Comparison of ENCODE assay signal across 11 mouse cellular contexts in genomic region chr2:173608020-173608958, GRCm38 (mm10). TPM values are rescaled to one million over a fixed set of nuclear protein-coding genes. Genes with fewer than 3 reads are reported as not detected.
A peak's percentile ranks its signal among the peaks of the same experiment; 100 is the strongest.
DNase-seq lines count a peak whose midpoint lies in the region; ATAC-seq lines count a peak whose summit lies in the region.
"Had no signal": no experiment of that assay in that cellular context is flagged by ENCODE, and none has a peak within 500 bp of the region (broad histone marks: within the 10 kb centered on the region; RNA-seq: fewer than 3 reads in every experiment).

No protein-coding gene starts in this region.

- ATAC-seq in hindbrain, embryonic 16.5 days: peak; percentile 81
- ATAC-seq in hindbrain, embryonic 12.5 days (ENCODE audit: low FRiP score): no peak
- peak; percentile 89 for ATAC-seq in heart, embryonic 15.5 days (replicated peaks; ENCODE audit: insufficient number of reproducible peaks, insufficient read depth, low FRiP score, low read depth)
- no peak for ATAC-seq in erythroid progenitor cell, adult 5-6 weeks (replicated peaks; ENCODE audit: low FRiP score, poor library complexity, severe bottlenecking)
- no peak; the same call in 1 of the 2 replicates for ATAC-seq in liver, embryonic 12.5 days

- WGBS in hindbrain, embryonic 16.5 days: 70% methylated on average over 10 of the region's 10 CpGs
- 77% methylated on average over 10 of the region's 10 CpGs for WGBS in hindbrain, embryonic 12.5 days
- WGBS in heart, embryonic 15.5 days: 58% methylated on average over 9 of the region's 10 CpGs
- 84% methylated on average over 10 of the region's 10 CpGs for WGBS in liver, embryonic 12.5 days (ENCODE audit: insufficient replicate concordance)

- peaks cover 7% of the 10 kb centered on the region for H3K4me1 ChIP-seq in hindbrain, embryonic 16.5 days (ENCODE audit: control insufficient read depth, insufficient read depth, low read depth, low read length)
- peaks cover 34% of the 10 kb centered on the region for H3K4me1 ChIP-seq in hindbrain, embryonic 12.5 days
- H3K4me1 ChIP-seq in heart, embryonic 15.5 days (replicated peaks): peaks cover 16% of the 10 kb centered on the region
- 0 out of 2 replicates have a peak, but pooled peaks cover under 1% of the 10 kb centered on the region for H3K4me1 ChIP-seq in liver, embryonic 12.5 days

- H3K27ac ChIP-seq in hindbrain, embryonic 16.5 days (ENCODE audit: low read depth, low read length): no peak overlapping the region
- no peak overlapping the region for H3K27ac ChIP-seq in hindbrain, embryonic 12.5 days
- H3K27ac ChIP-seq in heart, embryonic 15.5 days: peak overlapping the region; percentile 71
- H3K27ac ChIP-seq in liver, embryonic 12.5 days: no peak overlapping the region

- no peak overlapping the region for H3K4me3 ChIP-seq in hindbrain, embryonic 16.5 days (ENCODE audit: low read length)
- H3K4me3 ChIP-seq in hindbrain, embryonic 12.5 days: no peak overlapping the region
- no peak overlapping the region for H3K4me3 ChIP-seq in heart, embryonic 15.5 days
- H3K4me3 ChIP-seq in liver, embryonic 12.5 days: no peak overlapping the region

- DNase-seq in adrenal gland, postnatal 25 days: peak; percentile 53
- DNase-seq in lung, postnatal 14 days: peak; percentile 75
- DNase-seq in kidney, adult 9 months: no peak
- DNase-seq: thymus, adult 2 months had no signal

- no peaks in the 10 kb centered on the region for H3K9me3 ChIP-seq in hindbrain, embryonic 16.5 days (ENCODE audit: control insufficient read depth, low read length)
- H3K9me3 ChIP-seq in hindbrain, embryonic 12.5 days (replicated peaks): no peaks in the 10 kb centered on the region
- no peaks in the 10 kb centered on the region for H3K9me3 ChIP-seq in heart, embryonic 15.5 days (replicated peaks)
- H3K9me3 ChIP-seq in liver, embryonic 12.5 days (replicated peaks): no peaks in the 10 kb centered on the region

- H3K4me2 ChIP-seq in hindbrain, embryonic 16.5 days (ENCODE audit: low read length): no peak overlapping the region
- no peak overlapping the region for H3K4me2 ChIP-seq in hindbrain, embryonic 12.5 days (replicated peaks)
- no peak overlapping the region for H3K4me2 ChIP-seq in heart, embryonic 15.5 days
- H3K4me2 ChIP-seq in liver, embryonic 12.5 days: no peak overlapping the region

- H3K36me3 ChIP-seq in hindbrain, embryonic 16.5 days (ENCODE audit: control insufficient read depth, insufficient read depth, low read length): no peaks in the 10 kb centered on the region
- H3K36me3 ChIP-seq in hindbrain, embryonic 12.5 days: peaks cover 3% of the 10 kb centered on the region; the same call in 1 of the 2 replicates
- H3K36me3 ChIP-seq in heart, embryonic 15.5 days: 0 out of 2 replicates have a peak, but pooled peaks cover 4% of the 10 kb centered on the region
- peaks cover 16% of the 10 kb centered on the region for H3K36me3 ChIP-seq in liver, embryonic 12.5 days

- no peak overlapping the region for H3K9ac ChIP-seq in hindbrain, embryonic 16.5 days (ENCODE audit: low read depth, low read length)
- H3K9ac ChIP-seq in hindbrain, embryonic 12.5 days: no peak overlapping the region
- no peak overlapping the region for H3K9ac ChIP-seq in heart, embryonic 15.5 days
- no peak overlapping the region for H3K9ac ChIP-seq in liver, embryonic 12.5 days

- H3K27me3 ChIP-seq in hindbrain, embryonic 16.5 days (replicated peaks; ENCODE audit: control insufficient read depth, insufficient read depth, low read length): no peaks in the 10 kb centered on the region
- H3K27me3 ChIP-seq in hindbrain, embryonic 12.5 days: no peaks in the 10 kb centered on the region
- no peaks in the 10 kb centered on the region for H3K27me3 ChIP-seq in heart, embryonic 15.5 days
- H3K27me3 ChIP-seq in liver, embryonic 12.5 days (replicated peaks): no peaks in the 10 kb centered on the region

RNA-seq across cellular contexts. Expression of gene Ankrd60, which starts 30.1 kb away (rescaled TPM):
- polyA plus RNA-seq in hindbrain, embryonic 16.5 days (2015; fragmentation: Nextera tagmentation; extraction: Ambion mirVana): not detected in 2 replicates
- polyA plus RNA-seq in hindbrain, embryonic 12.5 days (2016; fragmentation: Nextera tagmentation; extraction: Ambion mirVana): not detected in 2 replicates
- not detected in 2 replicates for total RNA-seq in adrenal gland, postnatal 25 days (2021)
- polyA plus RNA-seq in heart, embryonic 15.5 days (2015; fragmentation: Nextera tagmentation; extraction: Ambion mirVana): not detected in 2 replicates
- not detected in 2 replicates for total RNA-seq in erythroid progenitor cell, adult 5-6 weeks (2015; ENCODE audit: low replicate concordance)
- total RNA-seq in erythroid progenitor cell, adult 5-6 weeks (2017; ENCODE audit: low replicate concordance): not detected in 2 replicates
- polyA plus RNA-seq in liver, embryonic 12.5 days (2016; fragmentation: Nextera tagmentation; extraction: Ambion mirVana): not detected in 2 replicates
- polyA plus RNA-seq: large intestine, adult 2 months; neural tube, embryonic 14.5 days had no signal

RNA-seq across cellular contexts. Expression of gene Rab22a, which starts 51.3 kb away (rescaled TPM):
- polyA plus RNA-seq in hindbrain, embryonic 16.5 days (2015; fragmentation: Nextera tagmentation; extraction: Ambion mirVana): 32.5 and 35.0 TPM in 2 replicates
- 51.1 and 51.4 TPM in 2 replicates for polyA plus RNA-seq in hindbrain, embryonic 12.5 days (2016; fragmentation: Nextera tagmentation; extraction: Ambion mirVana)
- 27.0 and 31.9 TPM in 2 replicates for total RNA-seq in adrenal gland, postnatal 25 days (2021)
- 29.7 and 32.5 TPM in 2 replicates for polyA plus RNA-seq in heart, embryonic 15.5 days (2015; fragmentation: Nextera tagmentation; extraction: Ambion mirVana)
- 10.1 and 15.9 TPM in 2 replicates for total RNA-seq in erythroid progenitor cell, adult 5-6 weeks (2015; ENCODE audit: low replicate concordance)
- total RNA-seq in erythroid progenitor cell, adult 5-6 weeks (2017; ENCODE audit: low replicate concordance): 7.1 and 9.9 TPM in 2 replicates
- 21.5 and 25.6 TPM in 2 replicates for polyA plus RNA-seq in liver, embryonic 12.5 days (2016; fragmentation: Nextera tagmentation; extraction: Ambion mirVana)

Comparison
In these comparisons a context has a peak if more than half of its experiments do, and no peak if none do; other contexts are left out.
1. ATAC-seq: peak in hindbrain, embryonic 16.5 days (single experiment) and heart, embryonic 15.5 days (single experiment); none in hindbrain, embryonic 12.5 days (single experiment), erythroid progenitor cell, adult 5-6 weeks (single experiment) and liver, embryonic 12.5 days (single experiment).